Mouse (Mus musculus): Measurements from ENCODE around the gene Nkx2-5. TPM values are rescaled to one million over a fixed set of nuclear protein-coding genes. Genes with fewer than 3 reads are reported as not detected.

Nkx2-5 gene
- not detected in 2 replicates for polyA plus RNA-seq (2016; fragmentation: Nextera tagmentation; extraction: Ambion mirVana)

DNA sequence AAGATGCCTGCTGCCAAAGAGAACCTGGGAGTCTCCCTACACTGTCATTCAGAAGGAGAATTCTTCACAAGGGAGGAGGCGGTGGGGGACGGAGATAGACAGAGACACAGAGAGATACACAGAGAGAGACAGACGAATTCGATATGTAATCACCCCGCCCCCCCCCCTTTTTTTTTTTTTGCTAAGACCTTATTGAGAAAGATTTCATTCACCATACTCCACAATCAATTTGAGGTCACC lies at the start of gene Nkx2-5:
Gene Nkx2-5 (minus strand): TSS at position 101 of the 240 bp plus-strand sequence.
- Histone ChIP-seq H3K27ac (replicated peaks) (no peak within 1 kb of the TSS), H3K4me3 (0 out of 2 replicates have a peak within 1 kb of the TSS, but pooled peaks have one; percentile 0), H3K9ac (replicated peaks) (no peak within 1 kb of the TSS), H3K36me3 (no peaks in the 10 kb centered on the region), H3K4me2 (replicated peaks) (no peak within 1 kb of the TSS), H3K9me3 (no peaks in the 10 kb centered on the region), H3K4me1 (peaks cover 9% of the 10 kb centered on the region), H3K27me3 (peaks cover 90% of the 10 kb centered on the region)
- ATAC-seq (ENCODE audit: low FRiP score, low read depth) = no peak
- WGBS = 0% methylated on average over 5 of the region's 5 CpGs

DNA sequence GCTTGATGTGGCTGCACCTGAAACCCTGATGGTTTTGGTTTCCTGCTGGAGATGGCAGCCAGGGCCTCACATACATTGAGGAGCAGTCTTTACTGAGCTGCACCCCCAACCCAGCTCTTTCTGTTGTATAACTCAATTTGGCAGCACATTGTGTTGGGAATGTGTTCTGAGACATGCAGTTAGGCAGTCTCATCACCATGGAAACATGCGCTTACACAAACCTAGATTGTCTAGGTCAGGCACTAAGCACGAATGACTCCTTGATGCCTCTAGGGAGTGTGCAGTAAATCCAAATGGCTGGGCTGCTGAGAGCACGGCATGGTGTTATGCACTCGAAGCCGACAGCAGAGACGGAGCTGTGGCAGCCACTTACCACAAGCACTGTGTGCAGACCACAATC lies 49.5 kb upstream of the Nkx2-5 start:
- Histone ChIP-seq H3K27ac (replicated peaks) (no peak overlapping the region), H3K9me3 (no peaks in the 10 kb centered on the region), H3K27me3 (peaks cover 18% of the 10 kb centered on the region; the same call in 1 of the 2 replicates), H3K9ac (replicated peaks) (no peak overlapping the region), H3K36me3 (no peaks in the 10 kb centered on the region), H3K4me3 (no peak overlapping the region), H3K4me1 (peaks cover 19% of the 10 kb centered on the region), H3K4me2 (replicated peaks) (no peak overlapping the region)
- no peak for ATAC-seq (ENCODE audit: low FRiP score, low read depth)
- WGBS = 79% methylated on average over 6 of the region's 6 CpGs

DNA sequence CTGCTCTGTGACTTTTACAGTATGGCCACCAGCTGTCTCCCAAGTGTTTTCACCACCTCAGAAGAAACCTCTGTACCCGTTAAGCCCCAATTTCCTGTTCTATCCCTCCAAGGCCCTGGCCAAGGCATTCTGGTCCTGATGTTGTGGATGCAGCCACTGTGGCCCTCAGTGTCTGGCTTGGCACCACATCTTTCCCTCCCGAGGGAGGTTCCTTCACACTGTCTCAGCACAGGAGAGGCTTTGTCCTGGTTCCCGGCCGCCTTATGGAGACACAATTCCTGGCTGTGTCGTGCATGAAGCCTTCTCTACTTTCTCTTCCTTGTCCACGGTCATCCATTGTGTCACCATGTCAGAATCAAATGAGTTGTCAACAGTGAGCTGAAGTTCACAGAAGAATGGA lies 48.7 kb upstream of the Nkx2-5 start:
- Histone ChIP-seq H3K27me3 (peaks cover 22% of the 10 kb centered on the region; the same call in 1 of the 2 replicates), H3K9ac (replicated peaks) (no peak overlapping the region), H3K4me1 (peaks cover 19% of the 10 kb centered on the region), H3K4me2 (replicated peaks) (no peak overlapping the region), H3K36me3 (no peaks in the 10 kb centered on the region), H3K27ac (replicated peaks) (no peak overlapping the region), H3K9me3 (no peaks in the 10 kb centered on the region), H3K4me3 (no peak overlapping the region)
- no peak for ATAC-seq (ENCODE audit: low FRiP score, low read depth)
- 73% methylated on average over 6 of the region's 6 CpGs for WGBS

DNA sequence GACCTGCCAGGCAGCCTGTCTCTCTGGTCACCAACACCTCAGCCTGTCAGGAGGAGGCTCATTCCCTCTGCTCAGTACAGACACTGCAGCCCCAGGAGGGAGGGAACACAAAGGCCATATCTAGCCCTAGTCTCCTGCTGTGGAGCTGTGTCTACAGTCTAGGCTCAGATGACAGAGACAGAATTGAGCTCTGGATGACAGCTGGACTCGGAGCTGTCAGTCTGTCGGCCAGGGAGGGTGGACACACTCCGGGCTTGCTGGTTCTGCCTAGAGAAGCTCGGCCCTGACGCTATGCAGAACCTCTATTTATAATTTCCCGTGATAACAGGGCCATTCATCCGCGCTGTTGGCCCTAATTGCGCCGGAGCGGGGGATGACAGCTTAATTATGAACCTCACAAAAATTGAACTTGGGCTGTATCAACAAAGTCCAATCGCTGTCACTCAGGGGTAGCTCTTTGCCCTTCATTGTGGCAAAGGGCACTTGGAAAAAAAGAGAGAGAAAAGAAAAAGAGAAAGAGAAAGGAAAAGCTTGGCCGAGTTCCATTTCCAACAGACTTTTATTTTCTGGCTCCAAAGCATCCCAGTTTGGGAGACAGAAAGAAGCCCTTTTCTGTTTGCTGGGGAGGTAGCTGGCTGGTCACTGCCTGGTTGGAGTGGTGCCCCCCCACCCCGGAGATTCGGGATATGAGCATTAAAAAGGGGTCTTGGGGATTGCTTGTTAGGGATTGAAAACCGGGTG lies 48.0 kb upstream of the Nkx2-5 start:
- no peak for ATAC-seq (ENCODE audit: low FRiP score, low read depth)
- no peak overlapping the region for H3K4me3 ChIP-seq
- H3K27me3 ChIP-seq = peaks cover 28% of the 10 kb centered on the region; the same call in 1 of the 2 replicates
- no peaks in the 10 kb centered on the region for H3K9me3 ChIP-seq
- H3K4me1 ChIP-seq = peaks cover 19% of the 10 kb centered on the region
- H3K36me3 ChIP-seq = no peaks in the 10 kb centered on the region
- 61% methylated on average over 16 of the region's 16 CpGs for WGBS
- H3K27ac ChIP-seq (replicated peaks) = no peak overlapping the region
- H3K9ac ChIP-seq (replicated peaks) = no peak overlapping the region
- H3K4me2 ChIP-seq (replicated peaks) = peak overlapping the region; percentile 17; the same call in 1 of the 2 replicates

DNA sequence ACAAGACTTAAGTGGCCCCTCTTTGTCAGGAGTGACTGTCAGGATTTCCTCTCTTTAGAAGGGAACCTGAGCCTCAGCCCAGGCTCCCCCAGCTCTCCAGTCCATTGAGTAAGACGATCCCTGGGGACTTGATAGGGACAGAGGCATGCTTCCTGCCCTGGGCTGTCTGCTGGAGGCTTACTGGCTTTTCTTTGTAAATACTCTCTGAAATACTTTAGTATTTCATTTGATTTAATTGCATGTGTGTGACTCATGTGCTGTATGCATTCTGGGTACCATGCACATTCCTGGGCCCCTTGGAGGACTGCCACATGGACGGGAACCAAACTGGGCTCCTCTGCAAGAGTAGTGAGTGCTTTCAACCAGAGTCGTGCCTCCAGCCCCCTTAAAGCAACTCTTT lies 43.1 kb upstream of the Nkx2-5 start:
- no peak for ATAC-seq (ENCODE audit: low FRiP score, low read depth)
- H3K9me3 ChIP-seq = no peaks in the 10 kb centered on the region
- no peak overlapping the region for H3K9ac ChIP-seq (replicated peaks)
- H3K36me3 ChIP-seq = no peaks in the 10 kb centered on the region
- H3K27me3 ChIP-seq = peaks cover 38% of the 10 kb centered on the region
- no peak overlapping the region for H3K27ac ChIP-seq (replicated peaks)
- H3K4me3 ChIP-seq = no peak overlapping the region
- WGBS = 42% methylated on average over 3 of the region's 3 CpGs
- peaks cover 23% of the 10 kb centered on the region for H3K4me1 ChIP-seq
- H3K4me2 ChIP-seq (replicated peaks) = no peak overlapping the region

DNA sequence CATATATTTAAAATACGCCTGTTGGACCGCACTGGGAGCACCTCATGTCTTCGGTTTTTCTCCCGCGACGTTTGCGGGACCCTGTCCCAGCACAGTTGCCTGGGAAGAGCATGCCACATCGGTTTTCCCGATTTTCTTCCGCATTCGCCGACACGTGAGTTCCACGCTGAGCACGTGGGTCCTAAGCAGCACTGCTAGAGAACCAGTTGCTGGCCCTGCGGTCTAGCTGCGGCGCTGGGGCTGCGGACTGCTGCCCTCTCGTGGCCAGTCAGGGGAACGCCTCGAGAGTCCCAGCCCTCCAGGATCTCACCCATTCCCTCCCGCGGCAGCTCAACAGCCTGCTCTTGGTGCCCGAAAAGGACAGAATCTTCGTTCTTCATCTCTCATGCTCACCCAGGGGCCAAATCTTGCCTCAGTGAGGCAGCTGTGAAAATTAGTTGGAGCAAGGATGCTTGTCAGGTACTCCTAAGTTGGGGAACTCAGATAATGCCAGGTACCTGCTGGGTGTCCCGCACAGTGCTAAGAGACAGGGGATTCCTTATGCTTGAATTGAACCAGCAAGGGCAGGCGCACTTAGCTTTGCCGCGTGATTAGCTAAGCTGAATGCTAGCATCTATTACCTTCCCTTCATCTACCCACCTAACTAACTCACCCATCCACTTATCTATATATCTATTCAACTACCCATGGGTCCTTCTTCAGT lies 41.4 kb upstream of the Nkx2-5 start:
- peaks cover 15% of the 10 kb centered on the region for H3K4me1 ChIP-seq
- H3K9ac ChIP-seq (replicated peaks) = no peak overlapping the region; the same call in 1 of the 2 replicates
- H3K9me3 ChIP-seq = no peaks in the 10 kb centered on the region
- H3K4me2 ChIP-seq (replicated peaks) = peak overlapping the region; percentile 55
- no peaks in the 10 kb centered on the region for H3K36me3 ChIP-seq
- no peak overlapping the region for H3K27ac ChIP-seq (replicated peaks)
- H3K4me3 ChIP-seq = peak overlapping the region; percentile 34
- WGBS = 13% methylated on average over 30 of the region's 30 CpGs
- H3K27me3 ChIP-seq = peaks cover 34% of the 10 kb centered on the region
- peak; percentile 71 for ATAC-seq (ENCODE audit: low FRiP score, low read depth)

DNA sequence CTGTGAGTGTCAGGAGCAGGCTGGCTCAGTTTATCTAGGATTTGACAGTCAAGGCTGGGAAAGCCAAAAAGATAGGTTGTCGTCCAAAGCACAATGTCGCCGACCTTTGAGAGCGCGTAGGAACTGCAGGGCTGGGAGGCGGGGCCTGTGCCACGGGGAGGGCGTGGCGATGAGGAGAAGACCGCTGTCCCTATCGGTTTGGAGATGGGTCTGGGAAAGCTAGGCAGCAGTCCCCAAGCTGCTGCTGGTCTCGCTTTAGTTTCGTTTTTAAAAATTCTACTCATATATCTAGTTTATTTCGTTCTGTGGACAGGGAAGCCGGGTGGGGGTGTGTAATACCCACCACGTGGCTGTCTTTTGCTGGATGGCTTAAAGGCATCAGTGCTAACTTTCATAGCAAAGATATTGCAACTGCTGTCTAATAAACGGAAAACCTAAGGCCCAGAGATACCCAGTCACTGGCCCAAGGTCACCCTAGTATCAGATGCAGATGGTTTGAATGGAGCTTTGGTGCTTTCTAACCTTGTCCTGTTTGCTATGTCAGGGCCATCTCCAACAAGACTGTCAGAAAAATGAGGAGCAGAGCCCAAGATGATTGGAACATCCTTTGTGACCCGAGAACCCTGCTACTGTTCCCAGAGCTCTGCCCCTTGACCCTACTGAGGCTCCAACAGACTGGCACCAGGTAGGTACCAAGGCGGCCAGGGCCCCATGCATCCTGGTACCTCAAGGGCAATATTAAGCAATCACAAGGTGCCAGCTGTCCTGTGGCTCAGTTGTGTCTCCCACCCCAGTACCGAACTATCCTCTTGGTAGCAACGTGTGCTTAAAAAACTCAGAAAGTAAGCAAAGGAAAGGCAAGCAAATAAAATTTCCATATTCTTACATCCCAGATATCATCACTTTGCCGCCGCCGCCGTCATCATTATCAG lies 40.5 kb upstream of the Nkx2-5 start:
- Histone ChIP-seq H3K4me2 (replicated peaks) (peak overlapping the region; percentile 55), H3K4me3 (peak overlapping the region; percentile 34), H3K27ac (replicated peaks) (no peak overlapping the region), H3K27me3 (peaks cover 34% of the 10 kb centered on the region), H3K9ac (replicated peaks) (no peak overlapping the region; the same call in 1 of the 2 replicates), H3K4me1 (peaks cover 15% of the 10 kb centered on the region), H3K36me3 (no peaks in the 10 kb centered on the region), H3K9me3 (no peaks in the 10 kb centered on the region)
- no peak for ATAC-seq (ENCODE audit: low FRiP score, low read depth)
- 22% methylated on average over 25 of the region's 25 CpGs for WGBS

DNA sequence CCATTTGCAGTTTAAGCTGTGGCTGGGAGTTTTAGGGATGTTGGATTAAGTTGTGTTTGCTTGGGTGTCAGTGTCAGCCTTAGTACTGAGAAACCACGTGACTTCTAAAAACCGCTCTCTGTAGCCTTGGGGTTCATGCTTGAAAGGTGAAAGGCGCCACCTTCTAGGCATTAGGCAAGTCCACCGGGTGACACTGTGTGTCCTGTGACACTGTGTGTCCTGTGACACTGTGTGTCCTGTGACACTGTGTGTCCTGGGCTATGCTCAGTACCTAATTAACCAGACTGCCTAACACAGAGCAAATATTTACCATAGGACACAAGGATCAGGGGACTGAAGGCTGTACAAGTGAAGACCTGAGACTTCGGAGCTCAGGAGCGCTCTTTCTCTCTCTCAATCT lies 38.8 kb upstream of the Nkx2-5 start:
- 84% methylated on average over 6 of the region's 6 CpGs for WGBS
- no peaks in the 10 kb centered on the region for H3K9me3 ChIP-seq
- H3K4me3 ChIP-seq = no peak overlapping the region
- peaks cover 28% of the 10 kb centered on the region for H3K27me3 ChIP-seq
- H3K36me3 ChIP-seq = no peaks in the 10 kb centered on the region
- no peak overlapping the region for H3K4me2 ChIP-seq (replicated peaks)
- H3K27ac ChIP-seq (replicated peaks) = no peak overlapping the region
- no peak overlapping the region for H3K9ac ChIP-seq (replicated peaks)
- H3K4me1 ChIP-seq = peaks cover 15% of the 10 kb centered on the region
- no peak for ATAC-seq (ENCODE audit: low FRiP score, low read depth)

DNA sequence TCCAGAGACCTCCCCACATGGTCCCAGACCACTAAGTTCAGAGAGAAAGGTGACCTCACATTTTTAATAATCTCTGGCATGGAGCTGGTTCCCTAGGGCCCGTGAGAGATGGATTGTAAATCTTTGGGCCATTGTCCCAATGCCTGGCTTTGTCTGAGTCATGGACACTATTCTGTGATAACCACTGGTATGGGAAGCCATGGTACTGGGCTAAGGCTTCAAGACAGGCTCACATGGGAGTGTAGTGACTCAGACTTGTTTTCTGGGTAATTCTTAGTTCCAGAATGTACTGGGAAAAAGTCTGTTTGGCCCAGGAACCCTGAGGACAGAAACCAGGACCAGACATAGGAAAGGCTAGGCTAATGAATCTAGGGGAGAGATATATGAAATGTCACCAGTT lies 37.9 kb upstream of the Nkx2-5 start:
- Histone ChIP-seq H3K9me3 (no peaks in the 10 kb centered on the region), H3K36me3 (no peaks in the 10 kb centered on the region), H3K4me1 (peaks cover 15% of the 10 kb centered on the region), H3K4me3 (no peak overlapping the region), H3K27me3 (peaks cover 19% of the 10 kb centered on the region), H3K4me2 (replicated peaks) (no peak overlapping the region), H3K27ac (replicated peaks) (no peak overlapping the region), H3K9ac (replicated peaks) (no peak overlapping the region)
- WGBS = 65% methylated on average over 1 of the region's 1 CpGs
- ATAC-seq (ENCODE audit: low FRiP score, low read depth) = no peak

DNA sequence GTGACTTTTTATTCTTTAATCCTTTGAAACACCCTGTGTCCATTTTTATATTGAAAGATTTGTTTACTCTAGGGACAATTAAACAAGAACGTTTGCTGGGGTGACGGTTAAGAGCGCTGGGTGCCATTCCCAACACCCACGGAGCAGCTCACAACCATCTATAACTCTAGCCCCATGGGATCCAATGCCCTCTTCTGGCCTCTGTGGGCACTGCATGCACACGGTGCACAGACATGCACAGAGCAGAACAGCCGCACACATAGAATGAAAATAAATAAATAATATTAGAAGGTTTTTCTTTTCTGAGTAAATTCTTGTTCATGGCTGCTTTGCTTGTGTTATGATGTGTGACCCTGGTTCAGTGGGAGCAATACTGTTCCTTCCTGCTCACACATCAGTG lies 34.4 kb upstream of the Nkx2-5 start:
- Histone ChIP-seq H3K9me3 (no peaks in the 10 kb centered on the region), H3K4me2 (replicated peaks) (no peak overlapping the region), H3K4me3 (no peak overlapping the region), H3K27me3 (no peaks in the 10 kb centered on the region; the same call in 1 of the 2 replicates), H3K36me3 (no peaks in the 10 kb centered on the region), H3K4me1 (no peaks in the 10 kb centered on the region), H3K9ac (replicated peaks) (no peak overlapping the region), H3K27ac (replicated peaks) (no peak overlapping the region)
- WGBS = 89% methylated on average over 6 of the region's 6 CpGs
- ATAC-seq (ENCODE audit: low FRiP score, low read depth) = no peak

DNA sequence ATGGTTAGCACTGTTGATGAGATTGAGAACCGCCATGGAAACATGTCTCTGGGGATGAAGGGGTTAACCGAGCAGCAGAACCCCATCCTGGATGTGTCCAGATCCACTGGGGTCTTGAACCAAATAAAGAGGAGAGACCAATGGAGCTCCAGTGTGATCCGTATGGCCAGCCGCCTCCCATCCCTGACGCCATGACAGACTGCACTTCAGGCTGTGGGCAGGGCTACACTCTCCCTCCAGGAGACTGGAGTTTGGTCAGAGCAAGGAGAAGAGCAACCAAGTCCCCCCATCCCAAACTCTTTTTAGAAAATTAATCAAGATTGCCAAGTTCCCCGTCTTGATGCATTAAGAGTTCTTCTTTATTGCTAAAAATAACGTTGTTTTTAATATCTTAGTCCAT lies 33.1 kb upstream of the Nkx2-5 start:
- Histone ChIP-seq H3K4me1 (no peaks in the 10 kb centered on the region), H3K36me3 (no peaks in the 10 kb centered on the region), H3K4me3 (no peak overlapping the region), H3K9ac (replicated peaks) (no peak overlapping the region), H3K9me3 (no peaks in the 10 kb centered on the region), H3K27ac (replicated peaks) (no peak overlapping the region), H3K27me3 (no peaks in the 10 kb centered on the region; the same call in 1 of the 2 replicates), H3K4me2 (replicated peaks) (no peak overlapping the region)
- no peak for ATAC-seq (ENCODE audit: low FRiP score, low read depth)
- 87% methylated on average over 7 of the region's 7 CpGs for WGBS

DNA sequence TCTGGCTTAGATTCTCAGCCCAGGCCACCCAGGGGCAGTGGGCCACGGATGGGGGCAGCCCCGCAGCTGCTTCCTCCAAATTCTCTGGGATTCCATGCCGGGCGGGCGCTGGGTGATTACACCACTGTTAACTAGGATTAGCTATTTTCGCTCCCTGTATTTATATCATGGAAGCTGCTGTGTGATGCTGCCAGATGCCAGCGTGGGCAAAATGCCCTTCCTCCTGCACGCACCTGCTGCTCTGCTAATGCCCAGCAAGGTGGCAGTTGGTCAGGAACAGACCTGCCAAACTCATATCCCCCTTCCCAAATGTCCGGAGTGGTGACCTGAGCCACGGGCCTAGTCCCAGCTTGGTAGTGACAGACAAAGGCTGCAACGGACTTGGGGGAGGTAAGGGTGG lies 29.7 kb upstream of the Nkx2-5 start:
- Histone ChIP-seq H3K4me1 (no peaks in the 10 kb centered on the region), H3K27me3 (no peaks in the 10 kb centered on the region; the same call in 1 of the 2 replicates), H3K9ac (replicated peaks) (no peak overlapping the region), H3K27ac (replicated peaks) (no peak overlapping the region), H3K4me2 (replicated peaks) (no peak overlapping the region), H3K9me3 (no peaks in the 10 kb centered on the region), H3K4me3 (no peak overlapping the region), H3K36me3 (no peaks in the 10 kb centered on the region)
- no peak for ATAC-seq (ENCODE audit: low FRiP score, low read depth)
- 69% methylated on average over 11 of the region's 11 CpGs for WGBS
